Mouse (Mus musculus) neural tube, embryonic 15.5 days (tissue): ENCODE measurements around the gene Dcaf8. TPM values are rescaled to one million over a fixed set of nuclear protein-coding genes. Genes with fewer than 3 reads are reported as not detected.
A peak's percentile ranks its signal among the peaks of the same experiment; 100 is the strongest.

Experiments used
- ATAC-seq: fragments of 200-750 bp; cut with Nextera tagmentation; 2 replicates; pipeline ENCODE4 v1.8.0; 2017; ENCODE audit warnings: mild to moderate bottlenecking, moderate TSS enrichment, moderate library complexity; ENCODE audit not compliant: low FRiP score
- H3K27ac ChIP-seq: fragments of 300-500 bp; sonication (generic); replicated peaks from 2 replicates; pipeline ENCODE4 v1.5.1; 2015; ENCODE audit warnings: mild to moderate bottlenecking, inconsistent platforms
- H3K27me3 ChIP-seq: fragments of 300-500 bp; sonication (generic); replicated peaks from 2 replicates; pipeline ENCODE4 v1.6.1; 2015; ENCODE audit warnings: inconsistent platforms
- H3K36me3 ChIP-seq: fragments of 300-500 bp; sonication (generic); 2 replicates; pipeline ENCODE4 v1.6.1; 2015; ENCODE audit warnings: inconsistent platforms
- H3K4me1 ChIP-seq: fragments of 300-500 bp; sonication (generic); 2 replicates; pipeline ENCODE4 v1.6.1; 2015; ENCODE audit warnings: inconsistent platforms
- H3K4me2 ChIP-seq: fragments of 300-500 bp; sonication (generic); 2 replicates; pipeline ENCODE4 v1.6.1; 2015; ENCODE audit warnings: inconsistent platforms, mild to moderate bottlenecking, moderate library complexity
- H3K4me3 ChIP-seq: fragments of 300-500 bp; sonication (generic); replicated peaks from 2 replicates; pipeline ENCODE4 v1.5.1; 2015; ENCODE audit warnings: mild to moderate bottlenecking, inconsistent platforms
- H3K9ac ChIP-seq: fragments of 300-500 bp; sonication (generic); replicated peaks from 2 replicates; pipeline ENCODE4 v1.6.1; 2015; ENCODE audit warnings: mild to moderate bottlenecking, inconsistent platforms
- H3K9me3 ChIP-seq: fragments of 300-500 bp; sonication (generic); replicated peaks from 2 replicates; pipeline ENCODE4 v1.6.1; 2016; ENCODE audit warnings: inconsistent platforms
- WGBS: fragments of 180-500 bp; shearing (Covaris S2); methylation state at CpG from one replicate; pipeline ENCODE4 v1.1.7; 2015; ENCODE audit warnings: mixed read lengths; 5-methylcytosine and 5-hydroxymethylcytosine counted together
- polyA plus RNA-seq: library from polyadenylated mRNA; unstranded; fragments of >200 nt; fragmentation: Nextera tagmentation; extraction: Ambion mirVana; gene quantifications from 2 replicates; pipeline ENCODE4 v1.2.1, GENCODE M21; 2015

The Dcaf8 gene
- polyA plus RNA-seq, 1 experiment from 2014 or later, result 84.5 TPM

DNA sequence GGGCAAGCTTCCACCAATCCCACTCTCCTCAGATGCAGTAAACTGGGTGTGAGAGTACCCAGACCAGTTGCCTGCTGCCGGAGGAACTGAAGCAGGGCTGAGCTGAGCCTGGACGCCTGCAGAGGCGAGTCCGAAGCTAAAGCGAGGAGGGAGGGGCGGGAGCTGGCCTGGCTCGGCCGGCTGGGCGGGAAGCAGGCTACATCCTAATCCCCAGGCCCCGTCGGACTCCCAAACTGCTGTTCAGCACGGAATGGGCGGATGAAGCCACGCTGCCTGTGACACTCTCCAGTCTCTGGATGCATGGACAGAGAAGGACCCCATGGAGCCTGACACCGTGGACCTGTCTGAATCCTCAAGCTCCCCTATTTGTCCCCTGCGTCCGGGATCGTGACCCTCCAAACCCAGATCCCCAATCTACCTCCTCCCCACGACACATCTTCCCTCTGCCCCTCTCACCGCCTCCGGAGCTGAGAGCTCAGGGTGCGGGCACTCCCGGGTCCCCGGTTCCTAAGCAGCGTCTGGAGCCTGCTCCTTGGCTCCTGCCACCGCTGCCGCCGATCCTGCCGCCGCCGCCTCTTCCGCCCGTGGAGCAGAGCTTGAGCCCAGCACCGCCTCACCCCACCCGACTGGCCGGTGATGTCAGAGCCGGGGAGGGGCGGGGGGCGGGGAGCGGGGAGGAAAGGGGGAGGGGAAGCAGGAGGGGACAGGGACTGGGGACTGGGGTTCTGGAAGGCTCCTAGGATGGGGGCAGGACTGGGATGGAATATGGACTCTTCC, 58.4 kb downstream of the Dcaf8 start, which contains the start of gene Pea15a:
Gene Pea15a, minus strand, starts transcription at position 664 of the 777 bp plus-strand sequence.
- no peaks in the 10 kb centered on the region for H3K36me3 ChIP-seq
- H3K27ac ChIP-seq, result peak within 1 kb of the TSS; percentile 93
- H3K4me1 ChIP-seq, result peaks cover 55% of the 10 kb centered on the region
- peak within 1 kb of the TSS; percentile 80 for H3K4me3 ChIP-seq
- peak within 1 kb of the TSS; percentile 76 for H3K4me2 ChIP-seq
- H3K9me3 ChIP-seq, result no peaks in the 10 kb centered on the region
- H3K27me3 ChIP-seq, result no peaks in the 10 kb centered on the region
- WGBS, result 1% methylated on average over 36 of the region's 40 CpGs
- peak within 1 kb of the TSS; percentile 83 for H3K9ac ChIP-seq
- peak; percentile 84 for ATAC-seq

DNA sequence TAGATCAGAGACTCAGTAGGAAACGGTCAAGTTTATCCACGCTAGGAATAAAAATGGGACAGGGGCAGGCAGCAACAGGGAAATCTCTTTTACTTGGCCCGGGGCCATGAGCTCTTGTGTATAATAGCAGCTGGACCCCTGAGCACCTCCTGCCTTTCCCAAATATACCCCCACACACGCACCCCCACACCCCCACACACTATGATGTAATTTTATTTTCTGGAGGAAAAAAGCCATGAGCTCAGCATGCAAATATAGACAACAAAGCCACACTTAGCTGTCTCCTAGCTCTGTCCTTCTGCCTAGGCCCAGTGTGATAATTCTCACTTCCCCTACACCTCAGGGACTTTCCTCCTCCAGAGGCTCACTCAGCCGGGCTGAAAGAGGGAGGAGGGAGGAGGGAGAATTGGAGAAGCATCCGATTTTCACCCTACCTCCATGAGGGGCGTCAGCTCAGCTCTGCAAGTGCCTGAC, 59.3 kb downstream of the Dcaf8 start:
- H3K9ac ChIP-seq, result peak overlapping the region; percentile 83
- no peaks in the 10 kb centered on the region for H3K9me3 ChIP-seq
- H3K4me1 ChIP-seq, result peaks cover 46% of the 10 kb centered on the region
- peak overlapping the region; percentile 76 for H3K4me2 ChIP-seq
- peak overlapping the region; percentile 80 for H3K4me3 ChIP-seq
- H3K36me3 ChIP-seq, result no peaks in the 10 kb centered on the region
- ATAC-seq, result peak; percentile 9; the same call in 1 of the 2 replicates
- WGBS, result 16% methylated on average over 7 of the region's 7 CpGs
- peak overlapping the region; percentile 93 for H3K27ac ChIP-seq
- no peaks in the 10 kb centered on the region for H3K27me3 ChIP-seq

DNA sequence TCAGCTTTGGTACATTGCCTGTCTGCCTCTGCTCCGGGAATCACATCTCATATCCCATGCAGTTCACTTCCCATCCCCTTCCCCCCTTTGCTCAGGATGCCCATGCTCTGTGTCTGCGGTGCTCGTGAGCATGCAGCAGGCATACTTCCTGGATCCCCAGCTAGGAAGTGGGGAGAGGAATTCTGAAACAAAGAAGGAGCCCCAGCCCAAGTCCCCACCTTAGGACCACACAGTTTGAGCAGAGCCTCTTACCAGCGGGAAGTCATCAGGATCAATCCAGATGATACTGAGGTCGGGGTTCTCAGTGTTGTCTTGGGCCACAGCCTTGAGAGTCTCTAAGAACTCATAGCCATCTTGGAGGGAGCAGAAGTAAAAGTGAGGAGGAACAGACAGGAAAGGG, 64.9 kb downstream of the Dcaf8 start:
- WGBS, result 70% methylated on average over 5 of the region's 5 CpGs
- no peak for ATAC-seq
- no peaks in the 10 kb centered on the region for H3K36me3 ChIP-seq
- H3K27me3 ChIP-seq, result no peaks in the 10 kb centered on the region
- no peak overlapping the region for H3K27ac ChIP-seq
- H3K4me3 ChIP-seq, result no peak overlapping the region
- no peak overlapping the region for H3K9ac ChIP-seq
- H3K9me3 ChIP-seq, result no peaks in the 10 kb centered on the region
- H3K4me1 ChIP-seq, result peaks cover 20% of the 10 kb centered on the region
- no peak overlapping the region for H3K4me2 ChIP-seq

- H3K4me3 ChIP-seq, result no peak overlapping the region
- no peaks in the 10 kb centered on the region for H3K9me3 ChIP-seq
- no peak overlapping the region for H3K4me2 ChIP-seq
- no peak overlapping the region for H3K27ac ChIP-seq
- ATAC-seq, result no peak
- 50% methylated on average over 4 of the region's 4 CpGs for WGBS
- no peaks in the 10 kb centered on the region for H3K36me3 ChIP-seq
- no peak overlapping the region for H3K9ac ChIP-seq
- H3K27me3 ChIP-seq, result no peaks in the 10 kb centered on the region
- peaks cover 24% of the 10 kb centered on the region for H3K4me1 ChIP-seq
Measured at GRCm38 (mm10) chr1:172213771-172214170, 65.9 kb downstream of the Dcaf8 start.

GRCm38 (mm10) chr1:172214748-172215147, 66.9 kb downstream of the Dcaf8 start:
- H3K27me3 ChIP-seq, result no peaks in the 10 kb centered on the region
- no peak overlapping the region for H3K9ac ChIP-seq
- H3K4me1 ChIP-seq, result peaks cover 32% of the 10 kb centered on the region
- no peak overlapping the region for H3K4me3 ChIP-seq
- no peak for ATAC-seq
- H3K27ac ChIP-seq, result peak overlapping the region; percentile 18; the same call in 1 of the 2 replicates
- no peaks in the 10 kb centered on the region for H3K36me3 ChIP-seq
- WGBS, result 65% methylated on average over 3 of the region's 3 CpGs
- no peaks in the 10 kb centered on the region for H3K9me3 ChIP-seq
- no peak overlapping the region for H3K4me2 ChIP-seq

DNA sequence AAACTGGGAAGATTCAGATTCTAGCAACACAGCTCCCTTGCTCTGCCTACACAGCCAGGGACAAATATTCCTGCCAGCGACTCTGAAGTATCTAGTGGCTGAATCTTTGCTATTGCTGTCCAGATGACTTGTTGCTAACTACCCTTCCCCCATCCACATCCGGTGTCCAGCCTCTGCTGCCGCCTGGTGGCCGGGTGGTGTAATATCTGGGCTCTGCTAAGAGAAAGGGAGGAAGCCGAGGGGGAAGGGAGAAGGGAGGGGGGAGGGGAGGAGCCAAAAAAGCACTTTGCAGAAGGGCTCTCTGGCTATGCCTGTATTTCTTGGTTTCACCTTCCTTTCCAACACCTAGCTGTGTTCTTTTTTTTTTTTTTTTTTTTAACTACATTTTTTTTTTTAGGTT, 69.3 kb downstream of the Dcaf8 start:
- no peaks in the 10 kb centered on the region for H3K36me3 ChIP-seq
- H3K27ac ChIP-seq, result peak overlapping the region; percentile 66
- H3K4me1 ChIP-seq, result peaks cover 54% of the 10 kb centered on the region
- ATAC-seq, result peak; percentile 29
- WGBS, result 0% methylated on average over 5 of the region's 5 CpGs
- no peaks in the 10 kb centered on the region for H3K27me3 ChIP-seq
- no peaks in the 10 kb centered on the region for H3K9me3 ChIP-seq
- H3K4me3 ChIP-seq, result no peak overlapping the region
- peak overlapping the region; percentile 19 for H3K4me2 ChIP-seq
- no peak overlapping the region for H3K9ac ChIP-seq

DNA sequence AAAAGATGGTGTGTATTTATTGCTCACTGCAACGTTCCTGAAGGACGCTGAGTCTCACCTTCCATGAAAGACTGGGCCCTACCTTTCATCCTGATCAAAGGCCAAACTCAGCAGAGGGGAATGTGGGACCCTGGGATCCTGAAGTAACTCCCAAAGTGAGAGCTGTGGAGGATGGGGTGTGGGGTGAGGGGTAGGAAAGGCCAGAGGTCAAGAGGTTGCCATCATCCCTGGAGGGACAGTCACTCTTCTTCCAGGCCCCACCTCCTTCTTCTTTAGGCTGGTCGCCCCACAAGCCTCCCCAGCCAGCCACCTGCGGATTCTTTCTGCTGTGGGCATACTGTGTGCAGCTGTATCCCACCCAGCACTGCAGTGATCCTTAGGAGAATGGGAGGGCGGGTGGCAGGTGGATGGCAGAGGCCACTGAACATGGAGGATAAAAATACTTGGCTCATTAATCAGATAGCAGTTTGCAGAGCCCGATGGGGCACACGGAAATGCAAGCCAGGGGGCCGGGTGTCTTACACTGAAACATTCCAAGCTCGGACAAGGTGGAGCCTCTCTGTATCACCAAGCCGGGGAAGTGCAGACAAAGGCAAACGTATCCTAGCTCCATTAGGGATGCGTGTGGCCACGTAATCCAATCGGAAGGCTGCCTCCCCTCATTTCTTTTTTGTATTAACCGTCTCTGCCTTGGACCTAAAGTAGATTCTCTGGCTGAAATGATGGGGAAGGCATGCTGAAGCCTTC, 70.5 kb downstream of the Dcaf8 start:
- H3K36me3 ChIP-seq, result no peaks in the 10 kb centered on the region
- peaks cover 54% of the 10 kb centered on the region for H3K4me1 ChIP-seq
- 51% methylated on average over 15 of the region's 15 CpGs for WGBS
- no peak overlapping the region for H3K27ac ChIP-seq
- no peaks in the 10 kb centered on the region for H3K27me3 ChIP-seq
- no peaks in the 10 kb centered on the region for H3K9me3 ChIP-seq
- no peak overlapping the region for H3K4me3 ChIP-seq
- no peak overlapping the region for H3K4me2 ChIP-seq
- H3K9ac ChIP-seq, result no peak overlapping the region
- ATAC-seq, result no peak; the same call in 1 of the 2 replicates

- WGBS, result 88% methylated on average over 19 of the region's 19 CpGs
- H3K4me1 ChIP-seq, result peaks cover 43% of the 10 kb centered on the region
- peak within 1 kb of the TSS; percentile 76 for H3K27ac ChIP-seq
- H3K27me3 ChIP-seq, result no peaks in the 10 kb centered on the region
- no peak within 1 kb of the TSS for H3K4me3 ChIP-seq
- H3K4me2 ChIP-seq, result no peak within 1 kb of the TSS; the same call in 1 of the 2 replicates
- H3K9ac ChIP-seq, result no peak within 1 kb of the TSS
- H3K36me3 ChIP-seq, result no peaks in the 10 kb centered on the region
- no peaks in the 10 kb centered on the region for H3K9me3 ChIP-seq
- ATAC-seq, result no peak
Measured at GRCm38 (mm10) chr1:172219451-172220406, 71.8 kb downstream of the Dcaf8 start, which contains the start of gene Casq1. Gene Casq1, minus strand, starts transcription at chr1:172219868.

DNA sequence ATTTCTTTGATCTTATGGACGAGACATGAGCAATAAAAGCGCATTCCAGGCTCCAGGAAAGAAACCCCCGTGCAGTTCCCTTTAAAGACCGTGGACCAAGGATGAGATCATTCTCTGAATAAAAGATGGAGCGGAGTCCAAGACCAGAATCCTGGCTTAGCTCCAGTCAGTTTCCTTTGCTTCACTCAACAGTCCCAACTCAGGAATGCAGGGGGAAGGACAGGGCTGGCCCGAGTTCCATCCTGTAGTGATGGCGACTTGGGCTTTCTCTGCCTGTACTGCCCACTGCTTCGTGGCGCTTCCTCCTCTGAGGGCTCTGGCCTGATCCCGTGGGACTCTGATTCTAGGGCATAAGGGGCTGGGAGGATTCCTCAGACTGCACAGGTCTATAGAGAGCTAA, 72.5 kb downstream of the Dcaf8 start:
- Histone ChIP-seq H3K9me3 (no peaks in the 10 kb centered on the region), H3K27ac (peak overlapping the region; percentile 76), H3K4me1 (peaks cover 38% of the 10 kb centered on the region), H3K27me3 (no peaks in the 10 kb centered on the region), H3K9ac (no peak overlapping the region), H3K4me2 (no peak overlapping the region; the same call in 1 of the 2 replicates), H3K36me3 (no peaks in the 10 kb centered on the region), H3K4me3 (no peak overlapping the region)
- 42% methylated on average over 10 of the region's 10 CpGs for WGBS
- peak; percentile 22; the same call in 1 of the 2 replicates for ATAC-seq

GRCm38 (mm10) chr1:172221297-172222063, 73.6 kb downstream of the Dcaf8 start:
- Histone ChIP-seq H3K27ac (peak overlapping the region; percentile 76; the same call in 1 of the 2 replicates), H3K4me2 (no peak overlapping the region), H3K4me1 (peaks cover 38% of the 10 kb centered on the region), H3K4me3 (no peak overlapping the region), H3K9me3 (no peaks in the 10 kb centered on the region), H3K27me3 (no peaks in the 10 kb centered on the region), H3K9ac (no peak overlapping the region), H3K36me3 (no peaks in the 10 kb centered on the region)
- ATAC-seq, result no peak
- WGBS, result 55% methylated on average over 11 of the region's 11 CpGs
